Mouse (Mus musculus) cortical plate, adult 2 months (tissue): ENCODE data around the gene Wee1. TPM values are rescaled to one million over a fixed set of nuclear protein-coding genes. Genes with fewer than 3 reads are reported as not detected.
"Not testable (repeated sequence)": the region's sequence is repeated elsewhere in the genome, so short reads cannot be mapped to it uniquely, and the experiment has no call there.

Experiments used
- H3K27ac ChIP-seq: fragments of 200-500 bp; 2 replicates; pipeline ENCODE4 v1.5.1; 2012; ENCODE audit warnings: low read length, control low read depth, inconsistent platforms; ENCODE audit not compliant: insufficient read depth
- H3K4me1 ChIP-seq: fragments of 200-500 bp; 2 replicates; pipeline ENCODE4 v1.6.1; 2011; ENCODE audit warnings: low read length; ENCODE audit not compliant: control insufficient read depth, insufficient read depth
- H3K4me3 ChIP-seq: fragments of 200-500 bp; 2 replicates; pipeline ENCODE4 v1.5.1; 2011; ENCODE audit warnings: mild to moderate bottlenecking, low read length, control low read depth; ENCODE audit not compliant: insufficient read depth
- CTCF ChIP-seq: fragments of 200-500 bp; IDR thresholded peaks from 2 replicates; pipeline ENCODE4 v1.5.1; 2011; ENCODE audit warnings: mild to moderate bottlenecking, control low read depth, low read length; ENCODE audit not compliant: insufficient read depth; ENCODE audit errors: extremely low read depth
- POLR2A ChIP-seq: fragments of 200-500 bp; IDR thresholded peaks from 2 replicates; pipeline ENCODE4 v1.6.1; 2011; ENCODE audit warnings: mild to moderate bottlenecking, low read length, control low read depth; ENCODE audit not compliant: insufficient read depth; ENCODE audit errors: extremely low read depth
- polyA plus RNA-seq: library from polyadenylated mRNA; depleted of rRNA; stranded (reverse); fragments of >200 nt; gene quantifications from 2 replicates; pipeline ENCODE4 v1.2.3, GENCODE M21; 2012

Wee1 gene
- polyA plus RNA-seq, 1 experiment, result 15.2 TPM

DNA sequence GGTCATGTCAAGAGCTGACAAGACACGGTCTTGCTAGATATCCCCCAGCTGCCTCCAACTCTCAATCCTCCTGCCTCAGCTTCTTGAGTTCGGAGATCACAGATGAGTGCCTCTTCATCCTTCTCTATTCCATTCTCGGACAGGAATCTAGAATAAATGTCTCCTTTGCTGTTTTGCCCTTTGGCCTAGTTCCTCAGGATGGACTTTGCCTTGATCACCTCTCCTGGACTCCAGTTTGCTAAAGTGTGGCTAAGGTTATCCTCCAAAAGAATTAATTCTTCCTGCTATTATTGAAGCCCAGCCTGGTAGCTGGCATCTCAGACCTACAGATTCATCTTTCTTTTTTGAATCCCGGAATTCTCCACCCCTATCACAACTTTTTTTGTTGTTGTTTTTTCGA lies 16.8 kb upstream of the Wee1 start:
- no peak overlapping the region for H3K27ac ChIP-seq
- no peaks in the 10 kb centered on the region for H3K4me1 ChIP-seq
- no peak overlapping the region for H3K4me3 ChIP-seq
- TF ChIP-seq POLR2A (no peak), CTCF (no peak)

DNA sequence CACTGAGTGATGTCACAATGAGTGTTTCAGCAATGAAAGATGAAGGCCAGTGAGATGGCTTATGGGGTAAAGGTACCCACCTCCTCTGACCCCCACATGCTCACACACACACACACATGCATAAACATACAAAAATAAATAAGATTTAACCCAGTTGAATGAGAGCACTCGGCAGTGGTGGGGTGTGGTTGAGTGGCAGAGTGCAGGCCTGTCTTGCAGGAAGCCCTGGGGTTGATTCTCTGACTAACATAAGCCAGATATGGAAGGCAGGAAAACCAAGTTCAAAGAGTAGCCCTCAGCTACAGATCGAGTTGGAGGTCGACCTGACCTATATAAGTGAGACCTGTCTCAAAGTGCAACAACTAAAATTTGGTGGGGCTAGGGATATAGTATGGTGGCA lies 15.2 kb upstream of the Wee1 start:
- Histone ChIP-seq H3K4me3 (no peak overlapping the region), H3K27ac (no peak overlapping the region), H3K4me1 (no peaks in the 10 kb centered on the region)
- TF ChIP-seq CTCF (no peak), POLR2A (no peak)

DNA sequence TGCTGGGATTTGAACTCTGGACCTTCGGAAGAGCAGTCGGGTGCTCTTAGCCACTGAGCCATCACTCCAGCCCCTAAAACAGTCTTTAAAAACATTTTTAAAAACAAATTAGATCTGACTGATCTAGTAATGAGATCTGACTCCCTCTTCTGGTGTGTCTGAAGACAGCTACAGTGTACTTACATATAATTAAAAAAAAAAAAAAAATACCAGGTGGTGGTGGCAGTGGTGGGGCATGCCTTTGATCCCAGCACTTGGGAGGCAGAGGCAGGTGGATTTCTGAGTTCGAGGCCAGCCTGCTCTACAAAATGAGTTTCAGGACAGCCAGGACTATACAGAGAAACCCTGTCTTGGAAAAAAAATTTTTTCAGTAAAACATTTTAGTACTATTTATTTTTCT lies 13.3 kb upstream of the Wee1 start:
- not testable (repeated sequence) for H3K4me3 ChIP-seq, H3K4me1 ChIP-seq, H3K27ac ChIP-seq

DNA sequence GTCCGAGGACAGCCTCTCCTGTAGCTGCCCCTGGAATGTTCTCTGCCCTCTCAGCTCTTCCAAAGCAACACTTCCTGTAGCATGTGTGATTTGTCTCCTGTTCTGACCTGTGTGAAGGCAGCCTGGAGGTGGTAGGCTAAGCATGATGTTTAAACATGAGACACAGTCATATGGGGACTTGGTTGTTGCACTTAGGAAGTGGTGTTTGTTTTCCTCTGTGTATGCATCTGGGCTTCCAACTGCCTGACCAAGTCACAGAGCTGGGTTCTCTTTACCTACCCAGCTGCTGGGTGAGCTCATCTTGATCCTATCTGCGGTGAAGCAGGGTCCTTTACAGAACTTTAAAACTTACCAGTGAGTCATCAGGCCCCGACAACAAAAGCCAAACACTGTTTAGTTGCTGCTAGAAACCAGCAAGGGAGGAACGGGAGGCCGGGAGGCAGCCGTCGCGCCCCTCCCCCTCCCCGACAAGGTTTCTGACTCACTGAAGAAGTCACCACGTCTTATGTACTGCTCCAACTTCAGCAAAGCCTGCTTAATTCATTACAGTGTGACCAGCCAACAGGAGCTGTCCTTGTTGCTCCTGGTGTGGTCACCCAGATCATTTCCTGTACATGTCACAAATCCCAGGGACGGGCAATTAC lies 12.8 kb upstream of the Wee1 start:
- H3K4me1 ChIP-seq, result no peaks in the 10 kb centered on the region
- H3K27ac ChIP-seq, result no peak overlapping the region
- TF ChIP-seq POLR2A (no peak), CTCF (no peak)

DNA sequence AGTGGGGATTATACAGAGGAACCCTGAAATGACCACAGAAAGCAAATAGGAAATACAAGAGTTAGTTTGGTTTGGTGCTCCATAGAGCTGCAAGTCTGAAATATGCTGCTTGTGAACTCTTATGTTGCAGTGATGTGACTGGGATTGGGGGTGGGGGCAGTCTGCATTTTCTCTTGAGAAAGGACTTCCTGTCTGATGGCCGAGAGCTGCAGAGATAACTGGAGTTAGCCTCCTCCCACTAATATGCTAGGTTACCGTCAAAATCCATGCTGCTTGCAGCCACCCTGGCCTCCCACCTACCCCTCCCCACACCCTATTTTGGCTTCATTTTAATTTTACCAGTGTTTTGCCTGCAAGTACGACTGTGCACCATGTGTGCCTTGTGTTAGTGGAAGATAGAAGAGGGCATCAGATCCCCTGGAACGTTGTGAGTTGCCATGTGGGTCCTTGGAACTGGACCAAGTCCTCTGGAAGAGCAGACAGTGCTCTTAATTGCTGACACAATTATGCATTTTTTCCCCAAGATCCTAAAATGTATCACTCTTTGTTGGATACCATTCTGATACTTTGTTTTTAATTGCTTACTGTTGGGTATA lies 11.7 kb upstream of the Wee1 start:
- no peaks in the 10 kb centered on the region for H3K4me1 ChIP-seq
- H3K4me3 ChIP-seq, result no peak overlapping the region
- TF ChIP-seq CTCF (no peak), POLR2A (no peak)
- H3K27ac ChIP-seq, result no peak overlapping the region

More for the DNA sequence above, 12.8 kb upstream of the Wee1 start:
- H3K4me3 ChIP-seq, result no peak overlapping the region

DNA sequence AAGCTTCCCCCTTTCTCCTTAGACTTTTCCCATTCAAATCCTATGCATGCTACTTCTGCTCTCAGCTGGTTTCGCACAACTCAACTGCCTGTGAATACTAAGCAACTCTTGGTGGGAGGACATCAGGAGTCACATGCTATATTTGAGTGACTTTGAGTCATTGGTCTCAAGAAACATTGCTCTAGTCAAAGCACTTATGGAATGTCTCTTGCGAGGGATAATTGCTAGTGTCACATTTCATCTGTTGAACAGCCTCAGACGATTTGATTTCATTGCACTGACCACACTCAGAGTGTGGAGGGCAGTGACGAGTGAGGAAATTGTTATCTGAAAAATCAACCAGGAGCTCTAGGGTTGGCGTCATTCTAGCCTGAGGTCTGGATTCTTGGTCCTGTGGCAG lies 7.1 kb upstream of the Wee1 start:
- no peak overlapping the region for H3K27ac ChIP-seq
- TF ChIP-seq POLR2A (no peak), CTCF (no peak)
- H3K4me1 ChIP-seq, result no peaks in the 10 kb centered on the region
- H3K4me3 ChIP-seq, result no peak overlapping the region

DNA sequence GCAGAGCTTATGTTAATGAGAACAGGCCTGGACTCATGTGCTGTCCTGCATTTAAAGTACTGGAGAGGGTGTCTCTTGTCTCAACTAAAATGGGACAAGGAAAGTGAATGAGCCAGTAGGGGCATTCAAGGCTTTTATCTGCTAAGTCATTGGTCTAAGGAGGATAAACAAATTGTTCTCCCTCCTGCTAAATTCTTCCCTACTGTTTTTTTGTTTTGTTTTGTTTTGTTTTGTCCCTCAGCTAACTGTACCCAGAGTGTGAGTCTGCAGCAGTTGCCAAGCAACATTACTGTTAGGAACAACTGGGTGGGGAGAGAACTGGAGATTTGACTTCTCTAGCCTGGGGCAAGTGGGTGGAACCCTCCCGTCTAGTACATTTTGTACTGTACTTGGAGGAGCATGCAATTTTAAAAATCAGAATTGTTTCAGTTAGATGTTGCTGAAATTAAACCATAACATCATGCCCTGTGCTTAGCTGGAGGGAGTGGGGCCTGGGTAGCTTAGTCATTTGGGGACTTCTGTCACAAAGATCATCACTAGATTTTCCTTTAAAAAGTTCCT lies 5.0 kb upstream of the Wee1 start:
- Histone ChIP-seq H3K4me1 (no peaks in the 10 kb centered on the region), H3K4me3 (no peak overlapping the region), H3K27ac (no peak overlapping the region)
- TF ChIP-seq CTCF, result no peak
- TF ChIP-seq POLR2A, result no peak

DNA sequence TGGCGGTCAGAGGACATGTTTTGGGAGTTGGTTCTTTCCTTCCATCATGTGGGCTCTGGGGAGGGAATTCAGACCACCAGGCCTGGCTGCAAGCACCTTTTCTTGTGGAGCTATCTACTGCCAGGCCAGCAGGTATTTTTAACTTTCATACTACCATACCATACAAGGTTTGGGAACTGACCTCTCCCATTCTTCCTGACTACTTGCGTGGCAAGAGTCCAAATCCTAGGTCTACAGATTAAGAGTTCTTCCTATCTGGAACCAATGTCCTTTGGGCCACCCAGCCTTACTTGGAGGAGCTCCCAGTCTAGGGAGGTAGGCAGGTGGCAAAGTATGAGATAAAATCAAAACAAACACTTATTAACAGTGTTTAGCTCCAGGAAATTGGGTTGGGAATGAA lies 3.4 kb upstream of the Wee1 start:
- H3K4me1 ChIP-seq, result no peaks in the 10 kb centered on the region
- TF ChIP-seq CTCF, result no peak
- no peak overlapping the region for H3K27ac ChIP-seq
- no peak overlapping the region for H3K4me3 ChIP-seq

DNA sequence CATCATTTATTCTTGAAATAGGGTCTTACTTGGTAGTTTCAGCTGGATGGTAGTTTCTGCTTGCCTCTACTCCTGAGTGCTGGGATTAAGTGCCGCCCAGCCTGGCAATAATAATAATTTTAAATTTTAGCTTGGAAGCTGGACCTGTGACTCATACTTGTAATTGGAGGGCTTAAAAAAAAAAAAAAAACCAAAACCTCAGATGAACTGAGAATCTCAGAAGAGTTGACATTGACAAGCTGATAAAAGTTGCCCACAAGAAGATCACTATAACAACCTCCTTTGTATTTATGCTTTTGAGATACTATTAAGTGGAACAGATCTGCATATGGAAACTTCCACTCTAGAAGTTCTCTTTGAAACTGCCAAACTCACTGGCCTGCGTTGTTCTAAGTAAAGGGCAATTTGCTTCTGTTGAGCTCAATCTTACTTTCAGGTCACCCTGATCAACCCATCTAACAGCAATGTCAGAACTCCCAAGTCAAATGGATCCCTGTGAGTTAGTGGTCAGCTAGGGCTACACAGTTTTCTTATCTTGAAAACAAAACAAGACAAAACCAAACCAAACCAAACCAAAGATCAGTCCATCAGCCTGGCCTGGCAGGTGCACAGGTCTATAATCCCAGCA lies 1.6 kb upstream of the Wee1 start:
- Histone ChIP-seq H3K27ac (no peak overlapping the region), H3K4me3 (no peak overlapping the region), H3K4me1 (no peaks in the 10 kb centered on the region)
- TF ChIP-seq CTCF, result no peak

DNA sequence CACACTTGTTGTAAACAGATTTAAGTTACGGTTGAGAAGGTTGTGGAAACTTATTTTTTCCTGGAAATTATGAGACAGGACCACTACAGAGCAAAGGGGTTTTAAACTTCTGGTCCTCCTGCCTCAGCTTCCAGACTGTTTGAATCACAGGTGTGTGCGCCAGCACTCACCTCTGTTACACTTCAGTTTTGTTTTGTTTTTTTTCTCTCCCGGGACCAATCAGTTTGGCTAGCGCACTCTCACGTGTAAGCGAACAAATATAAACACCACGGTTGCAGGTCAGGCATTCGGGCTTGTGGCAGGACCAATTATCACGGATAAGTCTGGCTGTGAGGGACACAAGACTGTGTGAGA lies 707 bp upstream of the Wee1 start:
- Histone ChIP-seq H3K27ac (no peak overlapping the region), H3K4me1 (no peaks in the 10 kb centered on the region), H3K4me3 (peak overlapping the region; percentile 49)
- TF ChIP-seq CTCF (no peak), POLR2A (no peak)

DNA sequence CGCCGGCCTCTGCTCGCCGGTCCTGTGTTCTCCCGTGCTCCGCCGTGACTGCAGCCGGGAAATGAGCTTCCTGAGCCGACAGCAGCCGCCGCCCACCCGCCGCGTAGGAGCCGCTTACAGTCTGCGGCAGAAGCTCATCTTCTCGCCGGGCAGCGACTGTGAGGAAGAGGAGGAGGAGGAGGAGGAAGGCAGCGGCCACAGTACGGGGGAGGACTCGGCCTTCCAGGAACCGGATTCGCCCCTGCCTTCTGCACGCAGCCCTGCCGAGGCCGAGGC lies 381 bp downstream of the Wee1 start:
- Histone ChIP-seq H3K27ac (peak overlapping the region; percentile 94), H3K4me1 (no peaks in the 10 kb centered on the region), H3K4me3 (peak overlapping the region; percentile 49)
- TF ChIP-seq POLR2A (no peak), CTCF (no peak)
